Mouse (Mus musculus) embryonic facial prominence, embryonic 11.5 days (tissue): ENCODE measurements around the gene Ebf1. TPM values are rescaled to one million over a fixed set of nuclear protein-coding genes. Genes with fewer than 3 reads are reported as not detected.

Source experiments
- ATAC-seq: fragments of 200-750 bp; cut with Nextera tagmentation; replicated peaks from 2 replicates; pipeline ENCODE4 v1.8.0; 2017; ENCODE audit warnings: low read depth; ENCODE audit not compliant: insufficient number of reproducible peaks, low FRiP score, low TSS enrichment
- DNase-seq: peaks from one replicate; pipeline ENCODE4 v3.0.0-alpha.2; 2015; ENCODE audit warnings: low spot score
- H3K27ac ChIP-seq: fragments of 300-500 bp; sonication (generic); replicated peaks from 2 replicates; pipeline ENCODE4 v1.5.1; 2014; ENCODE audit warnings: mild to moderate bottlenecking, low read depth, low read length, control low read depth
- H3K27me3 ChIP-seq: fragments of 300-500 bp; sonication (generic); 2 replicates; pipeline ENCODE4 v1.6.1; 2014; ENCODE audit warnings: mild to moderate bottlenecking, low read length, moderate library complexity, mixed read lengths; ENCODE audit not compliant: control insufficient read depth, insufficient read depth
- H3K36me3 ChIP-seq: fragments of 300-500 bp; sonication (generic); replicated peaks from 2 replicates; pipeline ENCODE4 v1.6.1; 2014; ENCODE audit warnings: low read depth, mild to moderate bottlenecking, low read length, moderate library complexity, mixed read lengths; ENCODE audit not compliant: control insufficient read depth, insufficient read depth
- H3K4me1 ChIP-seq: fragments of 300-500 bp; sonication (generic); 2 replicates; pipeline ENCODE4 v1.6.1; 2014; ENCODE audit warnings: low read length, mixed read lengths; ENCODE audit not compliant: control insufficient read depth, insufficient read depth
- H3K4me2 ChIP-seq: fragments of 300-500 bp; sonication (generic); 2 replicates; pipeline ENCODE4 v1.6.1; 2014; ENCODE audit warnings: low read depth, mild to moderate bottlenecking, control low read depth, low read length, moderate library complexity
- H3K4me3 ChIP-seq: fragments of 300-500 bp; sonication (generic); 2 replicates; pipeline ENCODE4 v1.5.1; 2014; ENCODE audit warnings: low read depth, low read length, control low read depth
- H3K9ac ChIP-seq: fragments of 300-500 bp; sonication (generic); replicated peaks from 2 replicates; pipeline ENCODE4 v1.6.1; 2014; ENCODE audit warnings: mild to moderate bottlenecking, control low read depth, low read length
- H3K9me3 ChIP-seq: fragments of 300-500 bp; sonication (generic); replicated peaks from 2 replicates; pipeline ENCODE4 v1.6.1; 2016; ENCODE audit warnings: mild to moderate bottlenecking, low read length, inconsistent platforms, mixed read lengths; ENCODE audit not compliant: control insufficient read depth
- WGBS: fragments of 180-500 bp; shearing (Covaris S2); extraction: QIAGEN DNeasy Blood & Tissue Kit; methylation state at CpG from one replicate; pipeline ENCODE4 v1.1.7; 2014; 5-methylcytosine and 5-hydroxymethylcytosine counted together
- polyA plus RNA-seq: library from polyadenylated mRNA; unstranded; fragments of >200 nt; fragmentation: Nextera tagmentation; extraction: Ambion mirVana; gene quantifications from 2 replicates; pipeline ENCODE4 v1.2.1, GENCODE M21; 2014

Ebf1 gene
- polyA plus RNA-seq, 1 experiment from 2014 or later = 47.9 TPM

- Histone ChIP-seq H3K9me3 (no peaks in the 10 kb centered on the region), H3K36me3 (no peaks in the 10 kb centered on the region), H3K27ac (no peak overlapping the region), H3K9ac (no peak overlapping the region), H3K4me3 (no peak overlapping the region), H3K4me2 (peak overlapping the region; percentile 14), H3K27me3 (no peaks in the 10 kb centered on the region), H3K4me1 (peaks cover 11% of the 10 kb centered on the region; the same call in 1 of the 2 replicates)
- DNase-seq (peak; percentile 61), ATAC-seq (no peak)
- 22% methylated on average over 18 of the region's 18 CpGs for WGBS
Measured at GRCm38 (mm10) chr11:44833351-44833996, 216.4 kb downstream of the Ebf1 start.

- Histone ChIP-seq H3K9ac (no peak overlapping the region), H3K36me3 (no peaks in the 10 kb centered on the region), H3K9me3 (no peaks in the 10 kb centered on the region), H3K4me1 (peaks cover 11% of the 10 kb centered on the region; the same call in 1 of the 2 replicates), H3K27me3 (no peaks in the 10 kb centered on the region), H3K4me2 (no peak overlapping the region), H3K4me3 (no peak overlapping the region), H3K27ac (no peak overlapping the region)
- 23% methylated on average over 5 of the region's 5 CpGs for WGBS
- DNase-seq (peak; percentile 77), ATAC-seq (no peak)
Measured at GRCm38 (mm10) chr11:44835166-44835565, 218.0 kb downstream of the Ebf1 start.

- Histone ChIP-seq H3K4me3 (no peak overlapping the region), H3K27ac (no peak overlapping the region), H3K4me2 (no peak overlapping the region), H3K27me3 (no peaks in the 10 kb centered on the region), H3K4me1 (peaks cover 6% of the 10 kb centered on the region; the same call in 1 of the 2 replicates), H3K9me3 (no peaks in the 10 kb centered on the region), H3K36me3 (no peaks in the 10 kb centered on the region), H3K9ac (no peak overlapping the region)
- WGBS = 88% methylated on average over 2 of the region's 2 CpGs
- ATAC-seq (no peak), DNase-seq (no peak)
Measured at GRCm38 (mm10) chr11:44837592-44837991, 220.5 kb downstream of the Ebf1 start.

- no peak for ATAC-seq
- no peaks in the 10 kb centered on the region for H3K9me3 ChIP-seq
Measured at GRCm38 (mm10) chr11:44841127-44842056, 224.3 kb downstream of the Ebf1 start.

GRCm38 (mm10) chr11:44851874-44852273 is 234.8 kb downstream of the Ebf1 start:
- Histone ChIP-seq H3K9me3 (no peaks in the 10 kb centered on the region), H3K4me3 (no peak overlapping the region), H3K9ac (no peak overlapping the region), H3K27ac (no peak overlapping the region), H3K27me3 (no peaks in the 10 kb centered on the region), H3K4me2 (no peak overlapping the region), H3K36me3 (no peaks in the 10 kb centered on the region), H3K4me1 (no peaks in the 10 kb centered on the region)
- ATAC-seq = no peak
- DNase-seq = no peak
- 85% methylated on average over 3 of the region's 3 CpGs for WGBS

More at GRCm38 (mm10) chr11:44841127-44842056, 224.3 kb downstream of the Ebf1 start:
- no peak for DNase-seq
- Histone ChIP-seq H3K36me3 (no peaks in the 10 kb centered on the region), H3K4me1 (no peaks in the 10 kb centered on the region), H3K4me2 (no peak overlapping the region), H3K9ac (no peak overlapping the region), H3K27me3 (no peaks in the 10 kb centered on the region), H3K27ac (no peak overlapping the region), H3K4me3 (no peak overlapping the region)
- 54% methylated on average over 14 of the region's 14 CpGs for WGBS

GRCm38 (mm10) chr11:44852921-44853320 is 235.8 kb downstream of the Ebf1 start:
- no peaks in the 10 kb centered on the region for H3K9me3 ChIP-seq
- 86% methylated on average over 10 of the region's 10 CpGs for WGBS
- H3K36me3 ChIP-seq = no peaks in the 10 kb centered on the region
- ATAC-seq (no peak), DNase-seq (no peak)
- H3K9ac ChIP-seq = no peak overlapping the region
- no peak overlapping the region for H3K4me3 ChIP-seq
- no peaks in the 10 kb centered on the region for H3K27me3 ChIP-seq
- no peak overlapping the region for H3K27ac ChIP-seq
- no peaks in the 10 kb centered on the region for H3K4me1 ChIP-seq
- H3K4me2 ChIP-seq = no peak overlapping the region

GRCm38 (mm10) chr11:44854496-44854895 is 237.4 kb downstream of the Ebf1 start:
- H3K4me1 ChIP-seq = no peaks in the 10 kb centered on the region
- H3K36me3 ChIP-seq = no peaks in the 10 kb centered on the region
- no peak overlapping the region for H3K4me2 ChIP-seq
- 91% methylated on average over 7 of the region's 7 CpGs for WGBS
- H3K9me3 ChIP-seq = no peaks in the 10 kb centered on the region
- no peak overlapping the region for H3K9ac ChIP-seq
- DNase-seq (no peak), ATAC-seq (no peak)
- H3K4me3 ChIP-seq = no peak overlapping the region
- no peaks in the 10 kb centered on the region for H3K27me3 ChIP-seq
- H3K27ac ChIP-seq = no peak overlapping the region

GRCm38 (mm10) chr11:44861108-44861507 is 244.0 kb downstream of the Ebf1 start:
- no peak overlapping the region for H3K4me3 ChIP-seq
- H3K27me3 ChIP-seq = no peaks in the 10 kb centered on the region
- no peak overlapping the region for H3K4me2 ChIP-seq
- 80% methylated on average over 5 of the region's 5 CpGs for WGBS
- ATAC-seq (no peak), DNase-seq (no peak)
- H3K9ac ChIP-seq = no peak overlapping the region
- no peaks in the 10 kb centered on the region for H3K4me1 ChIP-seq
- no peaks in the 10 kb centered on the region for H3K9me3 ChIP-seq
- H3K27ac ChIP-seq = no peak overlapping the region
- H3K36me3 ChIP-seq = no peaks in the 10 kb centered on the region
